Mouse (Mus musculus) embryonic facial prominence, embryonic 13.5 days (tissue): ENCODE data around the gene Blmh. TPM values are rescaled to one million over a fixed set of nuclear protein-coding genes. Genes with fewer than 3 reads are reported as not detected.
A peak's percentile ranks its signal among the peaks of the same experiment; 100 is the strongest.

Experiments used
- ATAC-seq: fragments of 200-750 bp; cut with Nextera tagmentation; 2 replicates; pipeline ENCODE4 v1.8.0; 2017; ENCODE audit warnings: low read depth; ENCODE audit not compliant: insufficient number of reproducible peaks, insufficient read depth, low FRiP score, low TSS enrichment
- H3K27ac ChIP-seq: fragments of 300-500 bp; sonication (generic); 2 replicates; pipeline ENCODE4 v1.5.1; 2015; ENCODE audit warnings: moderate library complexity, mild to moderate bottlenecking, inconsistent platforms
- H3K27me3 ChIP-seq: fragments of 300-500 bp; sonication (generic); 2 replicates; pipeline ENCODE4 v1.6.1; 2015; ENCODE audit warnings: mild to moderate bottlenecking, inconsistent platforms
- H3K36me3 ChIP-seq: fragments of 300-500 bp; sonication (generic); 2 replicates; pipeline ENCODE4 v1.6.1; 2015; ENCODE audit warnings: mild to moderate bottlenecking, inconsistent platforms
- H3K4me1 ChIP-seq: fragments of 300-500 bp; sonication (generic); 2 replicates; pipeline ENCODE4 v1.6.1; 2015; ENCODE audit warnings: inconsistent platforms
- H3K4me2 ChIP-seq: fragments of 300-500 bp; sonication (generic); 2 replicates; pipeline ENCODE4 v1.6.1; 2015; ENCODE audit warnings: moderate library complexity, mild to moderate bottlenecking, inconsistent platforms
- H3K4me3 ChIP-seq: fragments of 300-500 bp; sonication (generic); 2 replicates; pipeline ENCODE4 v1.5.1; 2015; ENCODE audit warnings: mild to moderate bottlenecking, inconsistent platforms
- H3K9ac ChIP-seq: fragments of 300-500 bp; sonication (generic); 2 replicates; pipeline ENCODE4 v1.6.1; 2015; ENCODE audit warnings: mild to moderate bottlenecking, inconsistent platforms
- H3K9me3 ChIP-seq: fragments of 300-500 bp; sonication (generic); 2 replicates; pipeline ENCODE4 v1.6.1; 2016; ENCODE audit warnings: inconsistent platforms
- WGBS: fragments of 180-500 bp; shearing (Covaris S2); methylation state at CpG from one replicate; pipeline ENCODE4 v1.1.7; 2015; ENCODE audit warnings: mixed read lengths; 5-methylcytosine and 5-hydroxymethylcytosine counted together
- polyA plus RNA-seq: library from polyadenylated mRNA; unstranded; fragments of >200 nt; fragmentation: Nextera tagmentation; extraction: Ambion mirVana; gene quantifications from 2 replicates; pipeline ENCODE4 v1.2.1, GENCODE M21; 2015

Gene Blmh
- polyA plus RNA-seq, result 171 and 188 TPM in 2 replicates

GRCm38 (mm10) chr11:76924759-76925236 is at the start of gene Blmh:
Gene Blmh (plus strand): TSS chr11:76924809.
- 0 out of 2 replicates have a peak, but pooled peaks have one; percentile 48 for ATAC-seq
- WGBS, result 60% methylated on average over 6 of the region's 6 CpGs
- no peaks in the 10 kb centered on the region for H3K9me3 ChIP-seq

DNA sequence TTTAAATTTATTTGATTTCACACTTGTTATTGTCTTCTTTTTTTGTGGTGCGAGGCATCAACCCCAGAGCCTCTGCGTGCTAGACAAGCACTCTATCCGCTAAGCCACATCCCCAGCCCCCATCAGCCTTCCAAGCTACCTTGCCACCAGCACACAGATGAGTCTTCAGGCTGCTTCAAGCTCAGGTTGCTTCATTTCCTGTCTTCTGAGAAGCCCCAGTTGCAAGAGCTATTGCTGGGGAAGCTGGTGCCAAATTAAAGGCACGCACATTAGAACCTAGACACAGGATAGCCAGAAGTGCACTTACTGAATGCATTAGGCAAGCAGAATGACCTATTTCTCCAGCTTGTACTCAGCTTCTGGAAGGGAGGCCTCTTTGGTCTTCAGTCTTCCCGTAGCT is 44.8 kb upstream of the Blmh start:
- H3K36me3 ChIP-seq, result no peaks in the 10 kb centered on the region
- H3K9me3 ChIP-seq, result no peaks in the 10 kb centered on the region
- no peaks in the 10 kb centered on the region; the same call in 1 of the 2 replicates for H3K27me3 ChIP-seq
- no peak overlapping the region for H3K9ac ChIP-seq
- H3K27ac ChIP-seq, result no peak overlapping the region
- no peak overlapping the region for H3K4me3 ChIP-seq
- ATAC-seq, result no peak
- H3K4me1 ChIP-seq, result peaks cover 6% of the 10 kb centered on the region; the same call in 1 of the 2 replicates
- no peak overlapping the region for H3K4me2 ChIP-seq
- WGBS, result 67% methylated on average over 5 of the region's 5 CpGs

More at GRCm38 (mm10) chr11:76924759-76925236, at the start of gene Blmh:
- Histone ChIP-seq H3K27ac (peak within 1 kb of the TSS; percentile 33), H3K4me3 (no peak within 1 kb of the TSS), H3K9ac (no peak within 1 kb of the TSS), H3K27me3 (no peaks in the 10 kb centered on the region), H3K4me2 (no peak within 1 kb of the TSS), H3K36me3 (no peaks in the 10 kb centered on the region), H3K4me1 (0 out of 2 replicates have a peak, but pooled peaks cover 10% of the 10 kb centered on the region)

GRCm38 (mm10) chr11:76884451-76884850 is 40.2 kb upstream of the Blmh start:
- no peaks in the 10 kb centered on the region for H3K9me3 ChIP-seq
- H3K36me3 ChIP-seq, result no peaks in the 10 kb centered on the region
- H3K4me3 ChIP-seq, result no peak overlapping the region
- H3K4me2 ChIP-seq, result no peak overlapping the region
- no peak overlapping the region for H3K9ac ChIP-seq
- H3K27me3 ChIP-seq, result no peaks in the 10 kb centered on the region
- peaks cover 3% of the 10 kb centered on the region; the same call in 1 of the 2 replicates for H3K4me1 ChIP-seq
- H3K27ac ChIP-seq, result no peak overlapping the region
- 55% methylated on average over 5 of the region's 5 CpGs for WGBS
- ATAC-seq, result no peak

DNA sequence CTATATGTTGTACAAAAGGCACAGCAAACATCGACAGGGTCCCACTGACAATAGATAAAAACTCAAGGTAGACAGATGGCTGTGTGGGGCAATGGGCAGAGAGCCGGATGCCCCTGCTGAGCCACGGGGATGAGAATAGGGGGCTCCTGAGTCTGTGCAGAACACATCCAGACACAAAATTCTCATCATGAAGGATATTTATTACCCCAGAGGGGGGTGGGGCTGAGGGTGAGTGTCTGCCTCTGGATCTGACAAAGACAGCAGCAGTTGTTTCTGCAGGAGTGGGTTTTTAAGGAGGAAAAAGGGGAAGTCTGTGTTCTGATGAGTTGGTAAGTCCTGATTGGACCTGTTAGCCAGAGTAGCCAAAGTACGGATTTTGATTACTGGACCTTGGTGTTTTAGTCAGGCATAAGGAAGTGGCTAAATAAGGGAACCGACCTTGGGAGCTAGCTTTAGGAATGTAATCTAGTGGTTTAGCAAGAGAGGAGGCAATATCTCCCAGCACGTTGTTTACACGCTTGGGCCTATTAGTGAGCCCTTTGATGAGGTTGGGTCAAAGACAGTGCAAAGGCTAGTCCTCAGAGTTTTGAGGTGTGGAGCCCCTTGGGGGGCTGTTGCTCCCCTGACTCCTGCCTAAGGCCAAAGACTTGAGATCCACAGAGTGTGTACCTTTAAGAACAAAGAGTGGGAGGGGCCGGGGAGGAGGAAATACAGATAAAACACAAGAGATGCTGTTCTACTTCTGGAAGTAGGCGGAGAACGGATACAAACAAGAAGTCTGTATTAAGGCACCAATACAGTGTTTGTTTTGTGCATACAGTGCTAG is 35.1 kb upstream of the Blmh start:
- Histone ChIP-seq H3K9me3 (no peaks in the 10 kb centered on the region), H3K27me3 (no peaks in the 10 kb centered on the region), H3K4me3 (no peak overlapping the region), H3K4me1 (peaks cover 16% of the 10 kb centered on the region; the same call in 1 of the 2 replicates), H3K36me3 (no peaks in the 10 kb centered on the region), H3K9ac (no peak overlapping the region), H3K4me2 (no peak overlapping the region), H3K27ac (no peak overlapping the region)
- 55% methylated on average over 10 of the region's 10 CpGs for WGBS
- ATAC-seq, result no peak

- Histone ChIP-seq H3K4me3 (no peak overlapping the region), H3K9ac (no peak overlapping the region), H3K9me3 (no peaks in the 10 kb centered on the region), H3K4me1 (peaks cover 16% of the 10 kb centered on the region; the same call in 1 of the 2 replicates), H3K36me3 (no peaks in the 10 kb centered on the region), H3K27me3 (no peaks in the 10 kb centered on the region), H3K4me2 (no peak overlapping the region), H3K27ac (no peak overlapping the region)
- 88% methylated on average over 7 of the region's 7 CpGs for WGBS
- no peak for ATAC-seq
These were observed 33.4 kb upstream of the Blmh start for GRCm38 (mm10) chr11:76891171-76891570.

GRCm38 (mm10) chr11:76891738-76892349 is 32.8 kb upstream of the Blmh start:
- no peak for ATAC-seq
- H3K4me2 ChIP-seq, result no peak overlapping the region
- 76% methylated on average over 4 of the region's 4 CpGs for WGBS

GRCm38 (mm10) chr11:76892972-76893371 is 31.6 kb upstream of the Blmh start:
- no peak overlapping the region for H3K9ac ChIP-seq
- peaks cover 21% of the 10 kb centered on the region; the same call in 1 of the 2 replicates for H3K4me1 ChIP-seq
- H3K9me3 ChIP-seq, result no peaks in the 10 kb centered on the region
- H3K27me3 ChIP-seq, result no peaks in the 10 kb centered on the region
- 82% methylated on average over 3 of the region's 3 CpGs for WGBS
- H3K4me3 ChIP-seq, result no peak overlapping the region
- ATAC-seq, result no peak
- H3K36me3 ChIP-seq, result no peaks in the 10 kb centered on the region
- H3K27ac ChIP-seq, result no peak overlapping the region
- H3K4me2 ChIP-seq, result no peak overlapping the region

More at GRCm38 (mm10) chr11:76891738-76892349, 32.8 kb upstream of the Blmh start:
- no peaks in the 10 kb centered on the region for H3K9me3 ChIP-seq
- H3K36me3 ChIP-seq, result no peaks in the 10 kb centered on the region
- peaks cover 16% of the 10 kb centered on the region; the same call in 1 of the 2 replicates for H3K4me1 ChIP-seq
- H3K27me3 ChIP-seq, result no peaks in the 10 kb centered on the region
- H3K27ac ChIP-seq, result no peak overlapping the region
- H3K4me3 ChIP-seq, result no peak overlapping the region
- no peak overlapping the region for H3K9ac ChIP-seq

DNA sequence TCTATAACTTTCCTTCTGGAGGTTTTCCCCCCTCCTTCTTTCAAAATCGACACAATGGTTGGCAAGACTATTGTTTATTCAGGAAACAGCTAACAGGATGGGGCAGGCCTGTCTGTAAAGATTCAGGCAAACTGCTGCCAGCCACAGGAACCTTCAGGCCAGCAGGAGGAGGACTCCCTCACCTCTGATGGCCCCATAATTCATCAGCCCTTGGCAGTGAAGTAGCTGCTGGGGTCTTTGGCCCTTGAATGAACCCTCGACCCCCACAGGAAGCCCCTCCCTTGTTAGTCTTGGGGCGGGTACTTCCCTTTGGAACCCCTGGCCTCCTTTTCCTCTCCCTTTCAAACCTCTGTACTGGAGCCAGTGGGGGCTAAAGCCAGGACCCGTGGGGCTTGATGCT is 31.0 kb upstream of the Blmh start:
- no peak for ATAC-seq
- Histone ChIP-seq H3K27me3 (no peaks in the 10 kb centered on the region), H3K9ac (no peak overlapping the region), H3K4me3 (no peak overlapping the region), H3K4me2 (no peak overlapping the region), H3K36me3 (no peaks in the 10 kb centered on the region), H3K9me3 (no peaks in the 10 kb centered on the region), H3K27ac (no peak overlapping the region; the same call in 1 of the 2 replicates), H3K4me1 (peaks cover 24% of the 10 kb centered on the region; the same call in 1 of the 2 replicates)
- 33% methylated on average over 4 of the region's 4 CpGs for WGBS

DNA sequence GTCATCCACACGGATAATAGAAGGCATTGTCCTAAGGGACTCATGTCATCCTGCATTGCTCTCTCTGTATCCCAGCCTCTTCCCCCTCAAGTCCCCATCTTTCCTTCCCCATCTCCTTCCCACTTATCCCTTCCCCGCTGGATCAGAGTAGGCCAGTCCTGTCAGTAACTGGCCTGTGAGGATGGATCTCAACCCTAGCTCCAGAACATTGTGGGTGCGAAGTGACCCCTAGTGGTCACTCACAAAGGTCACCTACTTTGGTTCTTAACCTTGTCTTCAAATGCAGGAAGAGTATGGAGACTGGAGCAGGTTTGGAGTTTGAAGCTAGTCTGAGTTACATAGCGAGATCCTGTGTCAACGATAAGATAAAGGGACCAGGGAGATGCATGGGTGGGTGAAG is 30.4 kb upstream of the Blmh start:
- WGBS, result 30% methylated on average over 5 of the region's 5 CpGs
- Histone ChIP-seq H3K27me3 (no peaks in the 10 kb centered on the region), H3K9me3 (no peaks in the 10 kb centered on the region), H3K4me3 (no peak overlapping the region), H3K4me2 (no peak overlapping the region), H3K4me1 (peaks cover 24% of the 10 kb centered on the region; the same call in 1 of the 2 replicates), H3K36me3 (no peaks in the 10 kb centered on the region), H3K27ac (no peak overlapping the region; the same call in 1 of the 2 replicates), H3K9ac (no peak overlapping the region)
- no peak for ATAC-seq

DNA sequence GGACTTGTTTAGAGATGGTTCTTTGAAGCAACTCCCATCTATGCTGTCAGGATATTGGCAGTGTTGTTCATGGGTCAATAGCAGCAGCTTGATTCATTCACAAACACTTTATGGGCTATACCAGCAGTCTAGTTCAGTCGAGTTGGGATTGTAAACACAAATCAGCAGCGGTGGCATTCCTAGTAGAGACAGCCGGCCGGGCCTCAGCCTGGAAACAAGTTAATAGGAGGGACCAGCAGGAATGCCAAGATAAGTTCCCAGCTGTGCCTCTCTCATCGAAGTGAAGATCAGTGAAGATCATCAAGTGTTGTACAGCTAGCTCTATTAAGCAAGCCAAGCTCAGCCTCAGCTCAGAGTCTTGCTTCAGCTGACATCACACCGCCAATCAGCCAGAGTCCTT is 28.2 kb upstream of the Blmh start:
- Histone ChIP-seq H3K4me2 (no peak overlapping the region), H3K27ac (no peak overlapping the region), H3K27me3 (no peaks in the 10 kb centered on the region), H3K9ac (no peak overlapping the region), H3K36me3 (no peaks in the 10 kb centered on the region), H3K9me3 (no peaks in the 10 kb centered on the region), H3K4me1 (peaks cover 21% of the 10 kb centered on the region; the same call in 1 of the 2 replicates), H3K4me3 (no peak overlapping the region)
- 75% methylated on average over 6 of the region's 6 CpGs for WGBS
- no peak for ATAC-seq

GRCm38 (mm10) chr11:76897126-76897525 is 27.5 kb upstream of the Blmh start:
- Histone ChIP-seq H3K36me3 (no peaks in the 10 kb centered on the region), H3K4me3 (no peak overlapping the region), H3K4me2 (no peak overlapping the region), H3K27me3 (no peaks in the 10 kb centered on the region), H3K27ac (no peak overlapping the region; the same call in 1 of the 2 replicates), H3K9ac (no peak overlapping the region), H3K4me1 (peaks cover 21% of the 10 kb centered on the region; the same call in 1 of the 2 replicates), H3K9me3 (no peaks in the 10 kb centered on the region)
- 63% methylated on average over 1 of the region's 1 CpGs for WGBS
- ATAC-seq, result no peak
